Mouse (Mus musculus) kidney, adult 2 months (tissue): ENCODE results near the gene Wdr45b.

Experiments
- CTCF ChIP-seq: fragments of 200-500 bp; conservative IDR thresholded peaks from 2 replicates; pipeline ENCODE4 v1.5.1; 2011; ENCODE audit warnings: low read depth, mild to moderate bottlenecking, control low read depth, low read length, moderate library complexity, mixed read lengths; ENCODE audit not compliant: insufficient read depth, insufficient read length
- POLR2A ChIP-seq: fragments of 200-500 bp; IDR thresholded peaks from one replicate; pipeline ENCODE4 v1.6.1; 2011; ENCODE audit warnings: low read depth, low read length, control low read depth

GRCm38 (mm10) chr11:121373305-121373704, 19.1 kb upstream of the Wdr45b start:
- TF ChIP-seq CTCF = no peak
- TF ChIP-seq POLR2A = no peak
